Mouse (Mus musculus) megakaryocyte, embryonic 14.5 days (primary cell): Measurements from ENCODE around the gene Mtrf1.
"Not testable (repeated sequence)": the region's sequence is repeated elsewhere in the genome, so short reads cannot be mapped to it uniquely, and the experiment has no call there.

Experiments
- FLI1 ChIP-seq: IDR thresholded peaks from 2 replicates; pipeline ENCODE4 v1.6.1; 2012; ENCODE audit warnings: low read length, inconsistent platforms, mixed read lengths
- GATA1 ChIP-seq: IDR thresholded peaks from 3 replicates; pipeline ENCODE4 v1.6.1; 2012; ENCODE audit warnings: mixed read lengths, low read length, inconsistent platforms, borderline replicate concordance

DNA sequence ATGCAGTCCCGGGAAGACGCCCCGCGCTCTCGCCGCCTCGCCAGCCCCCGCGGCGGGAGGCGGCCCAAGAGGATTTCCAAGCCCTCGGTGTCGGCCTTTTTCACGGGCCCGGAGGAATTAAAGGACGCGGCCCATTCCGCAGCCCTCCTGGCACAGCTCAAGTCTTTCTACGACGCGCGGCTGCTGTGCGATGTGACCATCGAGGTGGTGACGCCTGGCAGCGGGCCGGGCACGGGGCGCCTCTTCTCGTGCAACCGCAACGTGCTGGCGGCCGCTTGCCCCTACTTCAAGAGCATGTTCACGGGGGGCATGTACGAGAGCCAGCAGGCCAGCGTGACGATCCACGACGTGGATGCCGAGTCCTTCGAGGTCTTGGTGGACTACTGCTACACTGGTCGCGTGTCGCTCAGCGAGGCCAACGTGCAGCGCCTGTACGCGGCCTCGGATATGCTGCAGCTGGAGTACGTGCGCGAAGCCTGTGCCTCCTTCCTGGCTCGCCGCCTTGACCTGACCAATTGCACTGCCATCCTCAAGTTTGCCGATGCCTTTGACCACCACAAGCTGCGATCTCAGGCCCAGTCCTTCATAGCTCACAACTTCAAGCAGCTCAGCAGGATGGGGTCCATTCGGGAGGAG is 29.3 kb downstream of the Mtrf1 start:
- TF ChIP-seq GATA1, FLI1: not testable (repeated sequence)
